Mouse (Mus musculus): Measurements from ENCODE around the gene Zfp839. TPM values are rescaled to one million over a fixed set of nuclear protein-coding genes. Genes with fewer than 3 reads are reported as not detected.

Zfp839 gene
- 3.6 and 4.0 TPM in 2 replicates for polyA plus RNA-seq (2015; fragmentation: Nextera tagmentation; extraction: Ambion mirVana)

- under 1% methylated on average over 88 of the region's 89 CpGs for WGBS
- Histone ChIP-seq H3K9ac (replicated peaks) (peak within 1 kb of the TSS; percentile 69), H3K9me3 (no peaks in the 10 kb centered on the region), H3K27me3 (peaks cover 15% of the 10 kb centered on the region; the same call in 1 of the 2 replicates), H3K4me2 (replicated peaks) (peak within 1 kb of the TSS; percentile 73), H3K27ac (replicated peaks) (peak within 1 kb of the TSS; percentile 24; the same call in 1 of the 2 replicates), H3K36me3 (no peaks in the 10 kb centered on the region), H3K4me3 (peak within 1 kb of the TSS; percentile 78), H3K4me1 (peaks cover 16% of the 10 kb centered on the region)
- peak; percentile 81 for ATAC-seq (replicated peaks)
Observed at GRCm38 (mm10) chr12:110850010-110850928, at the start of gene Zfp839. Gene Zfp839, plus strand, starts transcription at chr12:110850253.

- no peak overlapping the region for H3K4me3 ChIP-seq
- H3K27me3 ChIP-seq: no peaks in the 10 kb centered on the region
- no peaks in the 10 kb centered on the region for H3K9me3 ChIP-seq
- no peaks in the 10 kb centered on the region for H3K36me3 ChIP-seq
- peaks cover 8% of the 10 kb centered on the region for H3K4me1 ChIP-seq
- H3K4me2 ChIP-seq (replicated peaks): no peak overlapping the region
- no peak overlapping the region for H3K27ac ChIP-seq (replicated peaks)
- no peak for ATAC-seq (replicated peaks)
- no peak overlapping the region for H3K9ac ChIP-seq (replicated peaks)
- 85% methylated on average over 10 of the region's 10 CpGs for WGBS
Observed at GRCm38 (mm10) chr12:110801876-110802464, 48.1 kb upstream of the Zfp839 start.

GRCm38 (mm10) chr12:110802674-110803297 lies 47.3 kb upstream of the Zfp839 start:
- H3K27ac ChIP-seq (replicated peaks): no peak overlapping the region
- H3K9me3 ChIP-seq: no peaks in the 10 kb centered on the region
- H3K36me3 ChIP-seq: no peaks in the 10 kb centered on the region
- H3K4me2 ChIP-seq (replicated peaks): no peak overlapping the region
- H3K4me3 ChIP-seq: no peak overlapping the region
- peaks cover 8% of the 10 kb centered on the region for H3K4me1 ChIP-seq
- 87% methylated on average over 5 of the region's 5 CpGs for WGBS
- ATAC-seq (replicated peaks): no peak
- no peaks in the 10 kb centered on the region for H3K27me3 ChIP-seq
- H3K9ac ChIP-seq (replicated peaks): no peak overlapping the region

- ATAC-seq (replicated peaks): peak; percentile 72
- WGBS: 11% methylated on average over 10 of the region's 10 CpGs
- Histone ChIP-seq H3K36me3 (no peaks in the 10 kb centered on the region; the same call in 1 of the 2 replicates), H3K9me3 (no peaks in the 10 kb centered on the region), H3K4me1 (peaks cover 8% of the 10 kb centered on the region), H3K27ac (replicated peaks) (no peak overlapping the region), H3K4me2 (replicated peaks) (no peak overlapping the region), H3K27me3 (no peaks in the 10 kb centered on the region), H3K9ac (replicated peaks) (no peak overlapping the region), H3K4me3 (no peak overlapping the region)
Observed at GRCm38 (mm10) chr12:110804261-110804660, 45.8 kb upstream of the Zfp839 start.

- Histone ChIP-seq H3K27me3 (no peaks in the 10 kb centered on the region), H3K4me2 (replicated peaks) (no peak overlapping the region), H3K4me1 (peaks cover 8% of the 10 kb centered on the region), H3K9ac (replicated peaks) (no peak overlapping the region), H3K9me3 (no peaks in the 10 kb centered on the region), H3K27ac (replicated peaks) (no peak overlapping the region), H3K36me3 (no peaks in the 10 kb centered on the region; the same call in 1 of the 2 replicates), H3K4me3 (no peak overlapping the region)
- WGBS: 67% methylated on average over 3 of the region's 3 CpGs
- no peak for ATAC-seq (replicated peaks)
Observed at GRCm38 (mm10) chr12:110806301-110806970, 43.6 kb upstream of the Zfp839 start.

GRCm38 (mm10) chr12:110808430-110808829 lies 41.6 kb upstream of the Zfp839 start:
- WGBS: 13% methylated on average over 10 of the region's 10 CpGs
- no peak overlapping the region for H3K27ac ChIP-seq (replicated peaks)

GRCm38 (mm10) chr12:110808848-110809247 lies 41.2 kb upstream of the Zfp839 start:
- H3K27me3 ChIP-seq: no peaks in the 10 kb centered on the region

More at GRCm38 (mm10) chr12:110808430-110808829, 41.6 kb upstream of the Zfp839 start:
- no peak overlapping the region for H3K4me2 ChIP-seq (replicated peaks)
- H3K9me3 ChIP-seq: no peaks in the 10 kb centered on the region
- ATAC-seq (replicated peaks): no peak; the same call in 1 of the 2 replicates
- peaks cover 5% of the 10 kb centered on the region for H3K4me1 ChIP-seq
- H3K9ac ChIP-seq (replicated peaks): no peak overlapping the region
- H3K27me3 ChIP-seq: no peaks in the 10 kb centered on the region
- H3K36me3 ChIP-seq: peaks cover 5% of the 10 kb centered on the region; the same call in 1 of the 2 replicates
- no peak overlapping the region for H3K4me3 ChIP-seq

GRCm38 (mm10) chr12:110813132-110813531 lies 36.9 kb upstream of the Zfp839 start:
- no peak overlapping the region for H3K27ac ChIP-seq (replicated peaks)
- no peaks in the 10 kb centered on the region for H3K4me1 ChIP-seq
- no peak overlapping the region for H3K9ac ChIP-seq (replicated peaks)

More at GRCm38 (mm10) chr12:110808848-110809247, 41.2 kb upstream of the Zfp839 start:
- peaks cover 5% of the 10 kb centered on the region; the same call in 1 of the 2 replicates for H3K36me3 ChIP-seq
- WGBS: 73% methylated on average over 5 of the region's 5 CpGs
- peaks cover 5% of the 10 kb centered on the region for H3K4me1 ChIP-seq
- ATAC-seq (replicated peaks): no peak
- H3K9ac ChIP-seq (replicated peaks): no peak overlapping the region
- no peaks in the 10 kb centered on the region for H3K9me3 ChIP-seq
- H3K27ac ChIP-seq (replicated peaks): no peak overlapping the region
- no peak overlapping the region for H3K4me3 ChIP-seq
- no peak overlapping the region for H3K4me2 ChIP-seq (replicated peaks)

GRCm38 (mm10) chr12:110813624-110814023 lies 36.4 kb upstream of the Zfp839 start:
- Histone ChIP-seq H3K36me3 (peaks cover 5% of the 10 kb centered on the region; the same call in 1 of the 2 replicates), H3K27me3 (no peaks in the 10 kb centered on the region), H3K9ac (replicated peaks) (no peak overlapping the region), H3K9me3 (no peaks in the 10 kb centered on the region), H3K4me1 (no peaks in the 10 kb centered on the region), H3K4me3 (no peak overlapping the region), H3K27ac (replicated peaks) (no peak overlapping the region), H3K4me2 (replicated peaks) (no peak overlapping the region)
- no peak for ATAC-seq (replicated peaks)
- 94% methylated on average over 6 of the region's 6 CpGs for WGBS

More at GRCm38 (mm10) chr12:110813132-110813531, 36.9 kb upstream of the Zfp839 start:
- H3K4me2 ChIP-seq (replicated peaks): no peak overlapping the region
- H3K36me3 ChIP-seq: peaks cover 5% of the 10 kb centered on the region; the same call in 1 of the 2 replicates
- H3K27me3 ChIP-seq: no peaks in the 10 kb centered on the region
- no peak overlapping the region for H3K4me3 ChIP-seq
- 94% methylated on average over 9 of the region's 9 CpGs for WGBS
- H3K9me3 ChIP-seq: no peaks in the 10 kb centered on the region
- ATAC-seq (replicated peaks): no peak

GRCm38 (mm10) chr12:110814924-110815323 lies 35.1 kb upstream of the Zfp839 start:
- ATAC-seq (replicated peaks): no peak
- no peak overlapping the region for H3K9ac ChIP-seq (replicated peaks)
- H3K27me3 ChIP-seq: no peaks in the 10 kb centered on the region
- H3K4me1 ChIP-seq: no peaks in the 10 kb centered on the region
- H3K4me2 ChIP-seq (replicated peaks): no peak overlapping the region
- H3K36me3 ChIP-seq: peaks cover 5% of the 10 kb centered on the region; the same call in 1 of the 2 replicates
- H3K4me3 ChIP-seq: no peak overlapping the region
- H3K27ac ChIP-seq (replicated peaks): no peak overlapping the region
- H3K9me3 ChIP-seq: no peaks in the 10 kb centered on the region
- 81% methylated on average over 17 of the region's 17 CpGs for WGBS

GRCm38 (mm10) chr12:110816833-110817232 lies 33.2 kb upstream of the Zfp839 start:
- no peak overlapping the region for H3K4me3 ChIP-seq
- peaks cover 5% of the 10 kb centered on the region; the same call in 1 of the 2 replicates for H3K36me3 ChIP-seq
- H3K9me3 ChIP-seq: no peaks in the 10 kb centered on the region
- H3K9ac ChIP-seq (replicated peaks): no peak overlapping the region
- 89% methylated on average over 2 of the region's 2 CpGs for WGBS
- no peak for ATAC-seq (replicated peaks)
- no peak overlapping the region for H3K27ac ChIP-seq (replicated peaks)
- H3K4me1 ChIP-seq: no peaks in the 10 kb centered on the region
- no peaks in the 10 kb centered on the region for H3K27me3 ChIP-seq
- no peak overlapping the region for H3K4me2 ChIP-seq (replicated peaks)

All from forebrain, embryonic 15.5 days (tissue).